In the genomic region with DNA sequence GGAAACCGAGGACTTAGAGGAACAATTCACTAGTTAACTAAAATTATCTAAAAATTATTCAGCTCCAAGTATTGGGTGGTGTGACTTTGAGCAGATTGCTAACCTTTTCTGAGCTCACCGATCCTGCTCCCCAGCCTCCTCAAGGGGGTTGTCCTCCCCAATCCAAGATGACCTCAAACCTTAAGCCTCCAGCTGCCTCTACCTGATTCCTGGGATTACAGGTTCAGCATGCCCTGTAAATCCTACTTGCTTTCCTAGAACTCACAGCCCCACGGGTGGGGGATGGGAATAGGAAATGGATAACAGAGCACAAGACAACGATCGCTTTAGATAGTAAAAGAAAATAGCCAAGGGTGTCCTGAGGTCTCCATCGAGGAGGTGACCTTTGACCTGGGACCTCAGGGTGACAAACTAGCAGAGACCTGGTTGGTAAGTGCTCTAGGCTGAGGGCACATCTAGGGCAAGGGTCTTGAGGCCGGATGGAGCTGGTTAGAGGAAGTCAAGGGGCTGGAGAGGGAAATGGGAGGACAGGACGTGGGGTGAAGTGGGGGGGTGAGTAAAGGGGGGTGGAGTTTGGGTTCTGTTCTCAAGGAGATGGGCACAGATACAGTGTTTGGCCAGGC, we compare ENCODE assay signal across 8 mouse cellular contexts. TPM values are rescaled to one million over a fixed set of nuclear protein-coding genes. Genes with fewer than 3 reads are reported as not detected.
DNase-seq lines count a peak whose midpoint lies in the region; ATAC-seq lines count a peak whose summit lies in the region.
"Had no signal": no experiment of that assay in that cellular context is flagged by ENCODE, and none has a peak within 500 bp of the region (broad histone marks: within the 10 kb centered on the region; RNA-seq: fewer than 3 reads in every experiment).

No protein-coding gene starts in this region.

- ATAC-seq in midbrain, embryonic 13.5 days, result peak; percentile 15; the same call in 1 of the 2 replicates
- ATAC-seq in midbrain, embryonic 16.5 days, result no peak
- ATAC-seq in hindbrain, embryonic 11.5 days (ENCODE audit: low FRiP score), result peak; percentile 8; the same call in 1 of the 2 replicates

- H3K4me1 ChIP-seq in midbrain, embryonic 13.5 days (replicated peaks), result peaks cover 16% of the 10 kb centered on the region
- no peaks in the 10 kb centered on the region for H3K4me1 ChIP-seq in midbrain, embryonic 16.5 days (ENCODE audit: control insufficient read depth, insufficient read depth, low read length)
- peaks cover 9% of the 10 kb centered on the region for H3K4me1 ChIP-seq in hindbrain, embryonic 11.5 days (replicated peaks; ENCODE audit: control insufficient read depth, insufficient read depth, low read length)
- H3K4me1 ChIP-seq in limb, embryonic 10.5 days, result peaks cover 93% of the 10 kb centered on the region

- no peak for DNase-seq in hindbrain, embryonic 11.5 days (ENCODE audit: low spot score)
- DNase-seq in limb, embryonic 10.5 days (ENCODE audit: low spot score), result no peak
- DNase-seq in yolk sac, embryonic 10.5 days (ENCODE audit: low spot score), result peak; percentile 93
- DNase-seq in right cerebral cortex, adult 2 months (ENCODE audit: low spot score in 2 of 2), result no peak
- DNase-seq in adrenal gland, postnatal 10 days, result no peak

- H3K9ac ChIP-seq in midbrain, embryonic 13.5 days (replicated peaks), result 0 out of 2 replicates have a peak overlapping the region, but pooled peaks have one; percentile 19
- H3K9ac ChIP-seq in midbrain, embryonic 16.5 days (ENCODE audit: low read depth, low read length), result no peak overlapping the region
- H3K9ac ChIP-seq in hindbrain, embryonic 11.5 days (ENCODE audit: low read depth, low read length), result no peak overlapping the region

- no peaks in the 10 kb centered on the region for H3K27me3 ChIP-seq in midbrain, embryonic 13.5 days
- H3K27me3 ChIP-seq in midbrain, embryonic 16.5 days (ENCODE audit: control insufficient read depth, insufficient read depth, low read depth, low read length), result no peaks in the 10 kb centered on the region
- H3K27me3 ChIP-seq in hindbrain, embryonic 11.5 days (ENCODE audit: control insufficient read depth, insufficient read depth, low read length), result no peaks in the 10 kb centered on the region
- H3K27me3 ChIP-seq in limb, embryonic 10.5 days (ENCODE audit: low read depth, poor library complexity, severe bottlenecking), result no peaks in the 10 kb centered on the region

- H3K27ac ChIP-seq in midbrain, embryonic 13.5 days, result no peak overlapping the region
- H3K27ac ChIP-seq in midbrain, embryonic 16.5 days (ENCODE audit: low read length), result no peak overlapping the region
- peak overlapping the region; percentile 58 for H3K27ac ChIP-seq in hindbrain, embryonic 11.5 days (ENCODE audit: low read depth, low read length)
- peak overlapping the region; percentile 88 for H3K27ac ChIP-seq in limb, embryonic 10.5 days

- no peaks in the 10 kb centered on the region for H3K9me3 ChIP-seq in midbrain, embryonic 13.5 days
- no peaks in the 10 kb centered on the region for H3K9me3 ChIP-seq in midbrain, embryonic 16.5 days (replicated peaks; ENCODE audit: control insufficient read depth, low read length, poor library complexity, severe bottlenecking)
- H3K9me3 ChIP-seq in hindbrain, embryonic 11.5 days (ENCODE audit: control insufficient read depth, low read length), result no peaks in the 10 kb centered on the region
- no peaks in the 10 kb centered on the region for H3K9me3 ChIP-seq in limb, embryonic 10.5 days (replicated peaks)

- no peak overlapping the region for H3K4me3 ChIP-seq in midbrain, embryonic 13.5 days (replicated peaks)
- H3K4me3 ChIP-seq in midbrain, embryonic 16.5 days (ENCODE audit: low read depth, low read length), result no peak overlapping the region
- H3K4me3 ChIP-seq in hindbrain, embryonic 11.5 days (ENCODE audit: low read depth, low read length), result no peak overlapping the region
- H3K4me3 ChIP-seq in limb, embryonic 10.5 days, result peak overlapping the region; percentile 28; the same call in 1 of the 2 replicates

- H3K4me2 ChIP-seq in midbrain, embryonic 13.5 days (replicated peaks), result no peak overlapping the region
- no peak overlapping the region for H3K4me2 ChIP-seq in midbrain, embryonic 16.5 days (ENCODE audit: low read length)
- H3K4me2 ChIP-seq in hindbrain, embryonic 11.5 days (replicated peaks; ENCODE audit: low read depth, low read length), result no peak overlapping the region

- no peaks in the 10 kb centered on the region for H3K36me3 ChIP-seq in midbrain, embryonic 13.5 days
- H3K36me3 ChIP-seq in midbrain, embryonic 16.5 days (ENCODE audit: control insufficient read depth, insufficient read depth, low read length), result no peaks in the 10 kb centered on the region
- H3K36me3 ChIP-seq in hindbrain, embryonic 11.5 days (ENCODE audit: control insufficient read depth, insufficient read depth, low read length), result no peaks in the 10 kb centered on the region
- H3K36me3 ChIP-seq in limb, embryonic 10.5 days, result no peaks in the 10 kb centered on the region

- 74% methylated on average over 8 of the region's 8 CpGs for WGBS in midbrain, embryonic 13.5 days
- 68% methylated on average over 8 of the region's 8 CpGs for WGBS in midbrain, embryonic 16.5 days
- WGBS in hindbrain, embryonic 11.5 days, result 48% methylated on average over 8 of the region's 8 CpGs
- 24% methylated on average over 8 of the region's 8 CpGs for WGBS in limb, embryonic 10.5 days

RNA-seq across cellular contexts. Expression of a gene that starts 6.9 kb away (rescaled TPM):
- polyA plus RNA-seq in midbrain, embryonic 13.5 days (2015; fragmentation: Nextera tagmentation; extraction: Ambion mirVana), result 32.8 and 39.4 TPM in 2 replicates
- 23.7 and 35.7 TPM in 2 replicates for polyA plus RNA-seq in midbrain, embryonic 16.5 days (2015; fragmentation: Nextera tagmentation; extraction: Ambion mirVana)
- 166 and 168 TPM in 2 replicates for polyA plus RNA-seq in hindbrain, embryonic 11.5 days (2014; fragmentation: Nextera tagmentation; extraction: Ambion mirVana)
- 132 and 178 TPM in 2 replicates for polyA plus RNA-seq in limb, embryonic 10.5 days (2016; fragmentation: Nextera tagmentation; extraction: Ambion mirVana)
- 100 to 1,000 TPM; 112 to 182 TPM for total RNA-seq in adrenal gland, postnatal 10 days (2021)

RNA-seq across cellular contexts. Expression of a gene that starts 24.8 kb away (rescaled TPM):
- 4.1 and 5.5 TPM in 2 replicates for polyA plus RNA-seq in midbrain, embryonic 13.5 days (2015; fragmentation: Nextera tagmentation; extraction: Ambion mirVana)
- polyA plus RNA-seq in midbrain, embryonic 16.5 days (2015; fragmentation: Nextera tagmentation; extraction: Ambion mirVana), result 5.0 and 5.4 TPM in 2 replicates
- polyA plus RNA-seq in hindbrain, embryonic 11.5 days (2014; fragmentation: Nextera tagmentation; extraction: Ambion mirVana), result 4.1 and 4.4 TPM in 2 replicates
- polyA plus RNA-seq in limb, embryonic 10.5 days (2016; fragmentation: Nextera tagmentation; extraction: Ambion mirVana), result 11.2 and 18.4 TPM in 2 replicates
- total RNA-seq in adrenal gland, postnatal 10 days (2021), result 1 to 10 TPM; 8.0 to 8.3 TPM
- total RNA-seq: neutrophil, adult 5-6 weeks had no signal

RNA-seq across cellular contexts. Expression of a gene that starts 42.3 kb away (rescaled TPM):
- polyA plus RNA-seq in midbrain, embryonic 13.5 days (2015; fragmentation: Nextera tagmentation; extraction: Ambion mirVana), result 42.7 and 44.1 TPM in 2 replicates
- 31.1 and 34.4 TPM in 2 replicates for polyA plus RNA-seq in midbrain, embryonic 16.5 days (2015; fragmentation: Nextera tagmentation; extraction: Ambion mirVana)
- polyA plus RNA-seq in hindbrain, embryonic 11.5 days (2014; fragmentation: Nextera tagmentation; extraction: Ambion mirVana), result 43.9 and 48.5 TPM in 2 replicates
- 38.0 and 43.9 TPM in 2 replicates for polyA plus RNA-seq in limb, embryonic 10.5 days (2016; fragmentation: Nextera tagmentation; extraction: Ambion mirVana)
- total RNA-seq in adrenal gland, postnatal 10 days (2021), result 10 to 100 TPM; 24.5 to 26.7 TPM

RNA-seq across cellular contexts. Expression of a gene that starts 59.9 kb away (rescaled TPM):
- 171 and 181 TPM in 2 replicates for polyA plus RNA-seq in midbrain, embryonic 13.5 days (2015; fragmentation: Nextera tagmentation; extraction: Ambion mirVana)
- 181 and 187 TPM in 2 replicates for polyA plus RNA-seq in midbrain, embryonic 16.5 days (2015; fragmentation: Nextera tagmentation; extraction: Ambion mirVana)
- 124 and 138 TPM in 2 replicates for polyA plus RNA-seq in hindbrain, embryonic 11.5 days (2014; fragmentation: Nextera tagmentation; extraction: Ambion mirVana)
- 104 and 118 TPM in 2 replicates for polyA plus RNA-seq in limb, embryonic 10.5 days (2016; fragmentation: Nextera tagmentation; extraction: Ambion mirVana)
- 100 to 1,000 TPM; 105 to 125 TPM for total RNA-seq in adrenal gland, postnatal 10 days (2021)

Comparison
In these comparisons a context has a peak if more than half of its experiments do, and no peak if none do; other contexts are left out.
1. H3K27ac ChIP-seq: peak in hindbrain, embryonic 11.5 days (single experiment) and limb, embryonic 10.5 days (single experiment); none in midbrain, embryonic 13.5 days (single experiment) and midbrain, embryonic 16.5 days (single experiment).